Mouse (Mus musculus): ENCODE data around the gene Slc44a4.
A peak's percentile ranks its signal among the peaks of the same experiment; 100 is the strongest.
"Not testable (repeated sequence)": the region's sequence is repeated elsewhere in the genome, so short reads cannot be mapped to it uniquely, and the experiment has no call there.

Gene Slc44a4

DNA sequence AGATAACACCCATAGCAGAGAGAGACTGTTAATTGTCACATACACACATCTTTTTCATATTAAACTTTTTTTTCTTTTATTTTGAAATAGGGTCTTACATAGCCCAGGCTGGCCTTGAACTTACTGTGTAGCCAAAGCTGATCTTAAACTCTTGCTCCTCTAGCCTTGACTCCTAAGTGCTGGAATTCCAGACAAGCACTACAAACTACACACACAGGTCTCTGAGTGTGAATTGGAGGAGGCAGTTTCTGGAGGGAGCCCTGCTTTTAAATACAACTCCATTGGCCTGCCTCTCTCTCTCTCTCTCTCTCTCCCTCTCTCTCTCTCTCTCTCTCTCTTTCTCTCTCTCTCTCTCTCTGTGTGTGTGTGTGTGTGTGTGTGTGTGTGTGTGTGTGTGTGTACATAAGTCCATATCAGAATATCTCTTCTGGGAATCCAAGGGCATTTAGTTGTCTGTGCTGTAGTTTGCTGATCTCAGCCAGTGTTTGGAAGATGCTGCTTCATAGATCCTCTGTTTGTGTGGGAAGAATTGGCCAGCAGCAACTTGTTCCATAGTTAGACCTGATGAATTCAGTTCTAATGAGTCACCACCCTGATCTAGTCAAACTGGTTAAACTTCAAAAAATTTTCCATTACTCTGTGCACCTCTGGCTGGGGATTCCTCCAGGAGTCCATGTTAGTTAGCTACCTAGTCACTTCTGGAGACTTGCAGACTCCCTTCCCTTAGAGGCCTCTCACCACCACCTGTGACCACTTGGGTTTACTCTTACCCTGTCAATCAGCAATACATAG lies 46.6 kb downstream of the Slc44a4 start:
- DNase-seq (ENCODE audit: low read depth, low spot score): no peak

DNA sequence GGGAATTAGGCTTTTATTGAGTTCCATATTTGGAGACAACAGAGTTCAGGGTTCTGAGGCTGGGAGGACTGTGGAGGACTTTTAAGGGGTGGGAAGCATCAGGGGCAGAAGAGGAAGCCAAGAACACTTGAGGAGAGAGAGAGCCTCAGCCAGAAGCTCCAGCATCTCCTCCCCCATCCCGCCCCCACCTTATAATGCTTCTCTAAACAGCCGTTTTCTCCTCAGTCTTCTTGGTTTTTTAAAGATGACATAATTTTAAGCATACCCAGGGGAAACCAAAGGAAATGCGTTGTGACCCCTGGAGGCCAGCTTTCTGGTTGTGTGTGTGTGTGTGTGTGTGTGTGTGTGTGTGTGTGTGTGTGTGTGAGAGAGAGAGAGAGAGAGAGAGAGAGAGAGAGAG lies 47.9 kb downstream of the Slc44a4 start:
- DNase-seq (ENCODE audit: low read depth, low spot score): no peak

DNA sequence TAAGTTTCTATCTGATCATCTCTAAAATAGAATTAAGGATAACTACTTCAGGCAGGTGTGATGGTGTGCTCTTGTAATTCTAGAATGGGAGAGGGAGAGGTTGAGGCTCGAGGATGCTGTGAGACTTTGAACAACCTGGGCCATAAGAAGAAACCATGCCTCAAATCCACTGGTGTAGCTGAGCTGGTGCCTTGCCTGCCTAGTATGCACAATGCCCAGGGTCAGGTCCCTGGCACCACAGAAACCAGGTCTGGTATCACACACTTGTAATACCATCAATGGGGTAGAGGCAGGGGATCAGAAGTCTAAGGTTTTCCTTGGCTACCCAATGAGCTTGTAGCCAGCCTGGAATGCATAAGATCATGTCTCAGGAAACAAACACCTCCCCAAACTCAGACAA lies 48.6 kb downstream of the Slc44a4 start:
- DNase-seq (ENCODE audit: low read depth, low spot score): no peak

DNA sequence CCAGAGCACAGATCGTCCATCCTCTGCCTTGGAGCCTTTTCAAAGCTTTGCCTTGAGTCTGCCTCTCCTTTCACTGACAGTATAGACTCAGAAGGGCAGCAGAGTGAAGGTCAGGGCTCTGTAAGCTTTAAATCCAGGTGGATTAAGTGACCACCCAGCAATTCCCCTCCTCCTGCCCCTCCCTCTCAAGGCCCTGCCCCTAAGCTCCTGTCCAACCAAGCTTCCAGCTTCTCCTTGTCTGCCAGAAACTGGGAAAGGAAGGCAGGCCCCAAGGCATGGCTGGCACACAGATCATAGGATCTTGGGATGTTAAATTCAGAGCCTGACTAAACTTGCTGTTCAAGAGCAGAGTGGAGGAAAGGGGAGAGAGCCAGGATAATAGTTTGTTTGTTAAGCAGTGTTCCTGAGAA lies 50.4 kb downstream of the Slc44a4 start:
- no peak for DNase-seq (ENCODE audit: low read depth, low spot score)

DNA sequence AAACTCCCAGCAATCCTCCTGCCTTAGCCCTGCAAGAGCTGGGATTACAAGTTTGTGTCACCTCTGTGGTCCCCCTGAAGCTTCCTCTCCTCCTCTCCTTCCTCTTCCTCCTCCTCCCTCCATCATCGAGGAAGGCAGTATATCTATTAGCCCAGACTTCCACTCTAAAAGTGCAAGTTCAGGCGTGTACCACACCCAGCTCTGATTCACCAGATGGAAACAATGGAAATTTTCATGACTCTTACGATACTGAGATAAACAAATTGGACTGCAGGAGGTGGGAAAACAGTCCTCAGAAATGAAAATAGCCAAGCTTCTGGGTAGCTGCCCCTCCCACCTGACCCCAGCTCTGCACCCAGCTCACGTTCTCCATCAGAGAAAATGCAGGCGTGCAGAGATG lies 51.4 kb downstream of the Slc44a4 start:
- no peak for DNase-seq (ENCODE audit: low read depth, low spot score)

DNA sequence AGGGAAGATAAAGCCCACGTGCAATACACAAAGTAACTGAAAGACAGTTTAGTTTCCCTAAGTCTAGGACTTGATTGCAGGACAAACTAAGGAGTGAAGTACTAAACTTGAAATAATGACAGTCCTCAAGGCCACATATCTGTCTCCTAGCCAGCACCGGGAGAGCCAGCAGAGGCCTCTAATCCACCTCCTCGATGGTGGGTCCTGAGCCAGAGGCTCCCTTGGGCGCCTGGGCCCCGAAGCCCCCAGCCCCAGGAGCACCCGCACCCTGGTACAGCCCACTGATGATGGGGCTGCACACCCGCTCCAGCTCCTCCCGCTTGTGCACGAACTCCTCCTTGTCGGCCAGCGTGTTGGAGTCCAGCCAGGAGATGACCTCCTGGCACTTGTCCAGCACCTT lies 55.6 kb downstream of the Slc44a4 start, which contains the start of gene Gm20481:
Gm20481 (plus strand) TSS at position 91 of the 400 bp plus-strand sequence.
- DNase-seq (ENCODE audit: low read depth, low spot score): not testable (repeated sequence)

DNA sequence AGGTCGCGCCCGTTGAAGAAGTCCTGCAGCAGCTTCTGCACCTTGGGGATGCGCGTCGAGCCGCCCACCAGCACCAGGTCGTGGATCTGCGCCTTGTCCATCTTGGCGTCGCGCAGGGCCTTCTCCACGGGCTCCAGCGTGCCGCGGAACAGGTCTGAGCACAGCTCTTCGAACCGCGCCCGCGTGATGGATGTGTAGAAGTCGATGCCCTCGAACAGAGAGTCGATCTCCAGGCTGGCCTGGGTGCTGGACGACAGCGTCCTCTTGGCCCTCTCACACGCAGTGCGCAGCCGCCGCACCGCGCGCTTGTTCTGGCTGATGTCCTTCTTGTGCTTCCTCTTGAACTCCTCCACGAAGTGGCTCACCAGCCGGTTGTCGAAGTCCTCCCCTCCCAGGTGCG lies 56.6 kb downstream of the Slc44a4 start:
- not testable (repeated sequence) for DNase-seq (ENCODE audit: low read depth, low spot score)

DNA sequence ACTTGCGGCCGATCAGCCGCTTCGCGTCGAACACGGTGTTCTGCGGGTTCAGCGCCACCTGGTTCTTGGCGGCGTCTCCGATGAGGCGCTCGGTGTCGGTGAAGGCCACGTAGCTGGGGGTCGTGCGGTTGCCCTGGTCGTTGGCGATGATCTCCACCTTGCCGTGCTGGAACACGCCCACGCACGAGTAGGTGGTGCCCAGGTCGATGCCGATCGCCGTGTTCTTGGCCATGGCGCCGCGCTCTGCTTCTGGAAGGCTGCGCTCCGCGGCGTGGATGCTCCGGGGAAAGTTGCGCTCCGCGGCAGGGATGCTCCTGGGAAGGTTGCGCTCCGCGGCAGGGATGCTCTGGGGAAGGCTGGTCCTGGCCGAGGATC lies 57.4 kb downstream of the Slc44a4 start:
- DNase-seq (ENCODE audit: low read depth, low spot score): not testable (repeated sequence)

DNA sequence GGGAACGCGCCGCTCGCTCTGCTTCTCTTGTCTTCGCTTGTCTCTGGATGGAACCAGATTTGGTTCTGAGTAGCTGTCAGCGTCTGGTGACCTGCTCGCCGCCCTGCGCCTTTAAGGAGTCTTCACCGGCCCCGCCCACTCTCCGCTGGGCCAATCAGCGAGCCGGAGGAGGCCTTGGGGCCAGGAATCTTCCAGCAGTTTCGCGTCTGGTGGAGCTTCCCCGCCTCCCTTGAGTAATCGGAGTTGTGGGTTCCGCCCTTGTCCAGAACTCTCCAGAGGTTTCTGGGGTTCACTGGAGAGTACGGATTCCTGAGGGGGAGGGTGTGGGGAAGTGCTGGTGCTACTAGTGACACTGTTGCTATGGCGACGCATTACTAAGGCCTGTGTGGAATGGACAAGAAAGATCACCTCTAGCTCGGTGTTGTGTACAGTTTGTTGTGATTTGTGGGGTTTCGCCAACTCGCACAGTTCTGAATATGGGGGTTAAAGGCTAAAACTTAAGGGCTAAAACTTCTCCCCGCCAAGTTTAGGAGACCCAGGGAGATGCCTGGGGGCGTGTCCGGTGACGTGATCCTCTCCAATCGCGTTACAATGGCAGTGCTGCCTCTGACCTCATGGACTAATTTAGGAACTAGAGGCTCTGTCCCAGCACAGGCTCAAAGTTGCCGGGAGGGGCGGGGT lies 57.9 kb downstream of the Slc44a4 start, which contains the start of the genes Hspa1a and Hspa1l:
Hspa1a (minus strand) TSS at position 88 of the 681 bp plus-strand sequence.
Hspa1l (plus strand) TSS at position 635 of the 681 bp plus-strand sequence.
- peak; percentile 77 for DNase-seq (ENCODE audit: low read depth, low spot score)

DNA sequence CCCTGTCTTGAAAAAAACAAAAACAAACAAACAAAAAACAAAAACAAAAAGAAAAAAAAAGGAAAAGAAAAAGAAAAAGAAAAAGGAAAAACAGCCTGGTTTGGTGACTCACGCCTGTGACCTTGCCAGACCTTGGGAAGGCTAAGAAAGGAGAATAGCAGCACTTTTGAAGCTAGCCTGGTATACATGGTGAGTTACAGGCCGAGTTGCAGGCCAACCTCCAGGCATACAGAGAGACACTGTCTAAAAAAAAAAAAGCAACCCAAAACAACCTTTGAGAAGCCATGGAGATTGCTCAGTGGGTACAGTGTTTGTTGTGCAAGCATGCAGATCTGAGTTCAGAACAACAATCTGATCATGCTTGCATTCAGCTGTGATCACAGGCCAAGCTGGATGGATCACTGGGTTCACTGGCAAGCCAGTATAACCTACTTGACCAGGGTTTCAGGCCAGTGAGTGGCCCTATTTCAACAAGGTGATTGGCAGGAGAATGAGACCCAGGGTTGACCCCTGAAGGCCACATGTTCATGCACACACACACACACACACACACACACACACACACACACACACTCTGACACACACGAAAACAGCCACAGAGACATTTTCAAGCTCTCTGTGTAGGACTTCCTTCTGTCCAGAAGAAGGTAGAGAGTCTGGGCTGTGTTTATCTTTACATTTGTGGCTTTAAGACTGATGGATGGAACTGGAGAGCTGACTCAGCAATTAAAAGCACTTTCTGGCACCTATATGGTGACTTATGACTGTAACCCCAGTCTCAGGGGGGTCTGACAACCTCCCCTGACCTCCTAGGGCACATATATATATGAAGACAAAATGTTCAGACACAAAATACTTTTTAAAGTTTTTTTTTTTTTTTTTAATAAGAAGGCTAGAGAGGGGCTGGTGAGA lies 61.6 kb downstream of the Slc44a4 start:
- no peak for DNase-seq (ENCODE audit: low read depth, low spot score)

DNA sequence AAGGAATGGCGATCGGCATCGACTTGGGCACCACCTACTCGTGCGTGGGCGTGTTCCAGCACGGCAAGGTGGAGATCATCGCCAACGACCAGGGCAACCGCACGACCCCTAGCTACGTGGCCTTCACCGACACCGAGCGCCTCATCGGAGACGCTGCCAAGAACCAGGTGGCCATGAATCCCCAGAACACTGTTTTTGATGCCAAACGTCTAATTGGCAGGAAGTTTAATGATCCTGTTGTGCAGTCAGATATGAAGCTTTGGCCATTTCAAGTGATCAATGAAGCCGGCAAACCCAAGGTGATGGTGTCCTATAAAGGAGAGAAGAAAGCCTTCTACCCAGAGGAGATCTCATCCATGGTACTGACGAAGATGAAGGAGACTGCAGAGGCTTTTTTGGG lies 62.7 kb downstream of the Slc44a4 start:
- DNase-seq (ENCODE audit: low read depth, low spot score): no peak

DNA sequence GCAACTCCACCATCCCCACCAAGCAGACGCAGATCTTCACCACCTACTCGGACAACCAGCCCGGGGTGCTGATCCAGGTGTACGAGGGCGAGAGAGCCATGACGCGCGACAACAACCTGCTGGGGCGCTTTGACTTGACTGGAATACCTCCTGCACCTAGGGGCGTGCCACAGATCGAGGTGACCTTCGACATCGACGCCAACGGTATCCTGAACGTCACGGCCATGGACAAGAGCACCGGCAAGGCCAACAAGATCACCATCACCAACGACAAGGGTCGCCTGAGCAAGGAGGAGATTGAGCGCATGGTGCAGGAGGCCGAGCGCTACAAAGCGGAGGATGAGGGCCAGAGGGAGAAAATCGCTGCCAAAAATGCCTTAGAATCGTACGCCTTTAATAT lies 64.0 kb downstream of the Slc44a4 start:
- DNase-seq (ENCODE audit: low read depth, low spot score): no peak

DNA sequence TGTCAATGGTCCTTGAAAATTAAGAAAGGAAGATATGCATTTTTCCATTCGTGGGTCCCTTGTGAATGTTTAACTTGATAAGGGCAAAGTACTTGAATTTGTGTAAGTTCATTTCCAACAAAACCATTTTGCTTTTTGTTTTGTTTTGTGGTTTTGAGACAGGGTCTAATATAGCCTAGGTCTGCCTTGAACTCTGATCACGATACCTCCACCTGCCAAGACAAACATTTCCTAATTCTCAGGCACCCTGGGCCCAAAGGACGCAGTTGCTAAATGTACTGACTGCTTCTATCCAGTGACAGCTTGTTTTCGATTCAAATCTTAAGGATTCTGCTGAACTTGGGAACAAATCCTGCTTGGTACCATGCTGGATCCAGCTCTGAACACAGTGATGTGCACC lies 65.4 kb downstream of the Slc44a4 start:
- no peak for DNase-seq (ENCODE audit: low read depth, low spot score)

Data from CD4-positive, CD25-positive, alpha-beta regulatory T cell, adult 2 months (primary cell).